Mouse (Mus musculus): ENCODE results near the gene Ctnnd2.

DNA sequence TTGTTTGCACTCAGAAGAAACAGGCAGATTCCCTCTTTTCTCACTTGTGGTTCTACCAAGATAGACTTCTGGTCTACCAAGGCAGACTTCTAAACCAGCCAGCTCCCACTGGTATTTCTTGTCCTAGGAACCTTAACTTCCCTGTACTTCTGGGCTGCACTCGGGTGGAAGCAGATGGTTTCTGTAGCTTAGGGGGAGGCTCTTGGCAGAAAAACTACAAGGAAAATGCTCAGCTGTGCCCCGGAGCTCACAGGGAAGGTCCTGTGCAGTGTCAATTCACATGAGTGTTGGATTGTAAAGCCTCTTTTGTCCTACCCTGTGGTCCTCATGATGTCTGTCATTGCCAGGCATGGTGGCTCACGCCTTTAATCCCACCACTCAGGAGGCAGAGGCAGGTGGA, 546.4 kb downstream of the Ctnnd2 start:
- no peak for TF ChIP-seq EP300 (IDR thresholded peaks at IDR 0.05)
- TF ChIP-seq CTCF (IDR thresholded peaks at IDR 0.05): no peak

All from lung, postnatal 0 days (tissue).